Mouse (Mus musculus) kidney, embryonic 14.5 days (tissue): Measurements from ENCODE around the gene Adam19. TPM values are rescaled to one million over a fixed set of nuclear protein-coding genes. Genes with fewer than 3 reads are reported as not detected.
A peak's percentile ranks its signal among the peaks of the same experiment; 100 is the strongest.

Source experiments
- ATAC-seq: fragments of 200-750 bp; cut with Nextera tagmentation; 2 replicates; pipeline ENCODE4 v1.8.0; 2017; ENCODE audit warnings: moderate number of reproducible peaks, mild to moderate bottlenecking, moderate TSS enrichment, moderate library complexity; ENCODE audit not compliant: low FRiP score, low TSS enrichment
- H3K27ac ChIP-seq: fragments of 300-500 bp; sonication (generic); 2 replicates; pipeline ENCODE4 v1.5.1; 2014; ENCODE audit warnings: low read depth, mild to moderate bottlenecking, low read length, moderate library complexity, mixed read lengths
- H3K27me3 ChIP-seq: fragments of 300-500 bp; sonication (generic); 2 replicates; pipeline ENCODE4 v1.6.1; 2014; ENCODE audit warnings: mild to moderate bottlenecking, low read length; ENCODE audit not compliant: control insufficient read depth, insufficient read depth
- H3K36me3 ChIP-seq: fragments of 300-500 bp; sonication (generic); 2 replicates; pipeline ENCODE4 v1.6.1; 2014; ENCODE audit warnings: low read length, mixed read lengths; ENCODE audit not compliant: control insufficient read depth, insufficient read depth
- H3K4me1 ChIP-seq: fragments of 300-500 bp; sonication (generic); 2 replicates; pipeline ENCODE4 v1.6.1; 2014; ENCODE audit warnings: low read length, mixed read lengths; ENCODE audit not compliant: control insufficient read depth, insufficient read depth
- H3K4me2 ChIP-seq: fragments of 300-500 bp; sonication (generic); replicated peaks from 2 replicates; pipeline ENCODE4 v1.6.1; 2014; ENCODE audit warnings: low read depth, mild to moderate bottlenecking, low read length
- H3K4me3 ChIP-seq: fragments of 300-500 bp; sonication (generic); 2 replicates; pipeline ENCODE4 v1.5.1; 2014; ENCODE audit warnings: mild to moderate bottlenecking, low read length
- H3K9ac ChIP-seq: fragments of 300-500 bp; sonication (generic); 2 replicates; pipeline ENCODE4 v1.6.1; 2014; ENCODE audit warnings: low read depth, mild to moderate bottlenecking, low read length, moderate library complexity
- H3K9me3 ChIP-seq: fragments of 300-500 bp; sonication (generic); 2 replicates; pipeline ENCODE4 v1.6.1; 2016; ENCODE audit warnings: low read length; ENCODE audit not compliant: control insufficient read depth
- WGBS: fragments of 180-500 bp; shearing (Covaris S2); extraction: QIAGEN DNeasy Blood & Tissue Kit; methylation state at CpG from one replicate; pipeline ENCODE4 v1.1.7; 2014; 5-methylcytosine and 5-hydroxymethylcytosine counted together
- polyA plus RNA-seq: library from polyadenylated mRNA; unstranded; fragments of >200 nt; fragmentation: Nextera tagmentation; extraction: Ambion mirVana; gene quantifications from 2 replicates; pipeline ENCODE4 v1.2.1, GENCODE M21; 2014

The Adam19 gene
- polyA plus RNA-seq, 1 experiment from 2014 or later: 14.7 TPM

- H3K27me3 ChIP-seq: no peaks in the 10 kb centered on the region
- no peak overlapping the region for H3K4me3 ChIP-seq
- H3K4me2 ChIP-seq: no peak overlapping the region
- H3K36me3 ChIP-seq: peaks cover 21% of the 10 kb centered on the region
- H3K9ac ChIP-seq: no peak overlapping the region
- WGBS: 46% methylated on average over 6 of the region's 6 CpGs
- 0 out of 2 replicates have a peak, but pooled peaks have one; percentile 35 for ATAC-seq
- no peaks in the 10 kb centered on the region for H3K4me1 ChIP-seq
- H3K27ac ChIP-seq: no peak overlapping the region
- no peaks in the 10 kb centered on the region for H3K9me3 ChIP-seq
Observed at GRCm38 (mm10) chr11:46102107-46102506, 46.3 kb downstream of the Adam19 start.

GRCm38 (mm10) chr11:46107046-46107445 is 51.3 kb downstream of the Adam19 start:
- H3K9ac ChIP-seq: no peak overlapping the region
- H3K27ac ChIP-seq: no peak overlapping the region
- H3K36me3 ChIP-seq: peaks cover 6% of the 10 kb centered on the region
- ATAC-seq: no peak
- no peak overlapping the region for H3K4me2 ChIP-seq
- 96% methylated on average over 1 of the region's 1 CpGs for WGBS
- H3K4me3 ChIP-seq: no peak overlapping the region
- H3K27me3 ChIP-seq: no peaks in the 10 kb centered on the region
- no peaks in the 10 kb centered on the region for H3K9me3 ChIP-seq
- no peaks in the 10 kb centered on the region for H3K4me1 ChIP-seq

GRCm38 (mm10) chr11:46109206-46109605 is 53.4 kb downstream of the Adam19 start:
- H3K9me3 ChIP-seq: no peaks in the 10 kb centered on the region
- 95% methylated on average over 5 of the region's 5 CpGs for WGBS
- no peak overlapping the region for H3K4me2 ChIP-seq
- H3K4me1 ChIP-seq: no peaks in the 10 kb centered on the region
- H3K4me3 ChIP-seq: no peak overlapping the region
- H3K27me3 ChIP-seq: no peaks in the 10 kb centered on the region
- peaks cover 12% of the 10 kb centered on the region for H3K36me3 ChIP-seq
- H3K9ac ChIP-seq: no peak overlapping the region
- no peak for ATAC-seq
- no peak overlapping the region for H3K27ac ChIP-seq

- H3K4me3 ChIP-seq: no peak overlapping the region
- 70% methylated on average over 8 of the region's 8 CpGs for WGBS
- no peak overlapping the region for H3K27ac ChIP-seq
- H3K27me3 ChIP-seq: no peaks in the 10 kb centered on the region
- no peaks in the 10 kb centered on the region for H3K9me3 ChIP-seq
- H3K4me2 ChIP-seq: no peak overlapping the region
- ATAC-seq: no peak
- no peaks in the 10 kb centered on the region; the same call in 1 of the 2 replicates for H3K4me1 ChIP-seq
- no peak overlapping the region for H3K9ac ChIP-seq
- H3K36me3 ChIP-seq: peaks cover 16% of the 10 kb centered on the region
Observed at GRCm38 (mm10) chr11:46110156-46110944, 54.6 kb downstream of the Adam19 start.

GRCm38 (mm10) chr11:46110945-46111287 is 55.1 kb downstream of the Adam19 start:
- no peak for ATAC-seq
- Histone ChIP-seq H3K9me3 (no peaks in the 10 kb centered on the region), H3K4me3 (no peak overlapping the region), H3K27me3 (no peaks in the 10 kb centered on the region), H3K27ac (no peak overlapping the region), H3K4me2 (no peak overlapping the region), H3K9ac (no peak overlapping the region), H3K36me3 (peaks cover 16% of the 10 kb centered on the region), H3K4me1 (peaks cover 3% of the 10 kb centered on the region; the same call in 1 of the 2 replicates)
- WGBS: 79% methylated on average over 1 of the region's 1 CpGs

- Histone ChIP-seq H3K9me3 (no peaks in the 10 kb centered on the region), H3K36me3 (peaks cover 17% of the 10 kb centered on the region), H3K4me3 (no peak overlapping the region), H3K27me3 (no peaks in the 10 kb centered on the region), H3K4me1 (peaks cover 6% of the 10 kb centered on the region), H3K9ac (no peak overlapping the region), H3K27ac (no peak overlapping the region), H3K4me2 (no peak overlapping the region)
- no peak for ATAC-seq
- WGBS: 78% methylated on average over 3 of the region's 3 CpGs
Observed at GRCm38 (mm10) chr11:46113211-46113610, 57.4 kb downstream of the Adam19 start.

GRCm38 (mm10) chr11:46114221-46114620 is 58.4 kb downstream of the Adam19 start:
- H3K9ac ChIP-seq: no peak overlapping the region
- peaks cover 24% of the 10 kb centered on the region for H3K36me3 ChIP-seq
- no peaks in the 10 kb centered on the region for H3K9me3 ChIP-seq
- H3K4me3 ChIP-seq: no peak overlapping the region
- no peaks in the 10 kb centered on the region for H3K27me3 ChIP-seq
- no peak for ATAC-seq
- WGBS: 94% methylated on average over 7 of the region's 7 CpGs
- H3K27ac ChIP-seq: no peak overlapping the region
- H3K4me1 ChIP-seq: peaks cover 6% of the 10 kb centered on the region
- H3K4me2 ChIP-seq: no peak overlapping the region

GRCm38 (mm10) chr11:46115011-46115410 is 59.2 kb downstream of the Adam19 start:
- H3K9me3 ChIP-seq: no peaks in the 10 kb centered on the region
- peaks cover 8% of the 10 kb centered on the region for H3K4me1 ChIP-seq
- ATAC-seq: no peak
- no peak overlapping the region for H3K4me2 ChIP-seq
- no peak overlapping the region; the same call in 1 of the 2 replicates for H3K27ac ChIP-seq
- peaks cover 24% of the 10 kb centered on the region for H3K36me3 ChIP-seq
- no peak overlapping the region for H3K4me3 ChIP-seq
- no peak overlapping the region for H3K9ac ChIP-seq
- no peaks in the 10 kb centered on the region for H3K27me3 ChIP-seq
- WGBS: 70% methylated on average over 4 of the region's 4 CpGs

GRCm38 (mm10) chr11:46115411-46116173 is 59.8 kb downstream of the Adam19 start:
- 44% methylated on average over 9 of the region's 9 CpGs for WGBS
- Histone ChIP-seq H3K36me3 (peaks cover 24% of the 10 kb centered on the region), H3K9ac (no peak overlapping the region), H3K4me1 (peaks cover 10% of the 10 kb centered on the region), H3K9me3 (no peaks in the 10 kb centered on the region), H3K27ac (peak overlapping the region; percentile 30; the same call in 1 of the 2 replicates), H3K4me2 (no peak overlapping the region), H3K27me3 (no peaks in the 10 kb centered on the region), H3K4me3 (no peak overlapping the region)
- peak; percentile 20; the same call in 1 of the 2 replicates for ATAC-seq
